Mouse (Mus musculus) T-helper 17 cell (primary cell): ENCODE data around the gene Slc1a5.

Experiments
- in situ Hi-C, 2 experiments: fragments of 300-600 bp; cut with MboI, MseI; formaldehyde crosslinking; loops; 1 replicate in 1 of 2; 2 replicates in 1 of 2; pipeline ENCODE4 v1.15.1; 2025; ENCODE audit warnings: high pct_unique_total_duplicates in 2 of 2

Slc1a5 gene

DNA sequence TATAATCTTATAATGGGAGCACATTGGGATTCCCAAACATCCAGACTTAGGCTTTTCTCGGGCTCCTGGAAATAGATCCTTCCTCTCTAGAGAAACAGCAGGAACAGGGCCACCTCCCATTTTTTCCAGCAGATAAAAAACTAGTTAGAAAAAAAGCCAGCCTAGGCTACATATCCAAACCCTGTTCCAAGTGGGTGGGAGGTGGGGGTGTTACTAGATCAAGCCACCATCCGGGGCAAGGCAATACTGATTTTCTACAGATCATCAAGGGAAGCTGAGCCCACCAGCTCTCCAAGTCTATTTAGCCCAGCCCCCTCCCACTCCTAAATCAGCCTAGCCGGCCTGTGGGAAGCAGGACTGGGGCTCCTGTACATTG, 63.5 kb downstream of the Slc1a5 start:
- in situ Hi-C loops: no loop called here

DNA sequence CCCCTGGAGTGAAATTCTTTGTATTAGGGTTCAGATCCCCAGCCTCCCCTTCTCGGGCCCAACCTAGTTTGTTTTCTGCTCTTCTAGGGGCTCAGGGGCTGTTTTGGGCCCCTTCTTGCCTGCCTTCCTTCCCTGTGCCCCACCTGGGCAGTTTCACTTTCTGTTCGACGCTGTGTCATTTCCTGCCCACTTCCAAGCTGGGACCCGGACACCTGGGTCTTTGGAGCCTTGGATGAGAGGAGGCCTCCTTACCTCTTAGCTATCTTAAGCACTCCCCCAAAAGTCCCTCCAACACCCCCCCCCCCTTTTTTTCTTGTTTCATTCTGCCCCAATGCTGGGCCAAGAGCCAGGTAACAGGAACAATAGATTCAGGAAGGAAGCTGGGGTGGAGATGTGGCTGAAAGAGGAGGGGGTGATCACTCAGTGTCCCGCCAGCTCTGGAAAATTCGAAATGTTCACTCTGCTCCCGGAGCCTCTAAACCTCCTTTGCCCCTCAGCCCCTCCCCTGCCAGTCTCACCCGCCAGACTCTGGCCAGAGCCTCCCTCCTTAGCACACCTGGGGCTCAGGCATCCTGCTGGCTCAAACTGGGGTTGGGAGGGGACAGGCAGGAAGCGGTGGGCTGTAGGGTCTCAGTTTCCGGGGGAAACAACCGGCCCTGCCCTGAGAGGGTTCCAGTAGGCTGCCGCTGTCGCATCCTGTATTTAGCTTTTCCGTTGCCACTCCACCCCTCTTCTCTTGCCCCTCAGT, 64.1 kb downstream of the Slc1a5 start:
- in situ Hi-C loops: no loop called here

DNA sequence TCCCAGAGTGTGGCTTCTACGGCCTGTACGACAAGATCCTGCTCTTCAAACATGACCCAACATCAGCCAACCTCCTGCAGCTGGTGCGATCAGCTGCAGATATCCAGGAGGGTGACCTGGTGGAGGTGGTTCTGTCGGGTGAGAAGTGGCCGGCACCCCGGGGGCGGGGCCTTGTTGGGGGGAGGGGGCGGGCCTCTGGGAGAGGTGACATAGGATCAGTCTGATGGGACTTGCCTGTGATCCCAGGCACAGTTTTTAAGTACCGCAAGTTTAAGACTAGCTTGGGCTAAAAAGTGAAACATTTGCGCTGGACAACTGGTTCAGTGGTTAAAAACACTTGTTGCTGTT, 64.7 kb downstream of the Slc1a5 start:
- in situ Hi-C loops: no loop called here

DNA sequence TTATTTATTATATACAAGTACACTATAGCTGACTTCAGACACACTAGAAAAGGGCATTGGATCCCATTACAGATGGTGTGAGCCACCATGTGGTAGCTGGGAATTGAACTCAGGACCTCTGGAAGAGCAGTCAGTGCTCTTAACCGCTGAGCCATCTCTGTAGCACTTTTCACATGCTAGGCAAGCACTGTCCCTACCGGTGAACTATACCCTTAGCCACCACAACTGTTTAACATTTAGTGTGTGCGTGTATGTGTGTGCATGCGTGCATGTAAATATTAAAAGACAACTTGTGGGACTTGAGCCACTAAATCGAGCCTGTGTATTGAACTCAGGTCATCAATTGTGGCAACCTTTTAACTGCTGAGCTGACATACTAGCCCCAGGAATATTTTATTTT, 65.6 kb downstream of the Slc1a5 start:
- in situ Hi-C loops: no loop called here

GRCm38 (mm10) chr7:16847507-16847906, 66.4 kb downstream of the Slc1a5 start:
- in situ Hi-C loops: no loop called here
